Mouse (Mus musculus): Measurements from ENCODE around the gene Pole3. TPM values are rescaled to one million over a fixed set of nuclear protein-coding genes. Genes with fewer than 3 reads are reported as not detected.
A peak's percentile ranks its signal among the peaks of the same experiment; 100 is the strongest.

Pole3 gene
- total RNA-seq (2021) = 10 to 100 TPM; 28.2 to 31.1 TPM

GRCm38 (mm10) chr4:62524651-62525488 lies at the start of gene Pole3, which contains the start of gene 4933430I17Rik:
Gene Pole3 (minus strand): TSS chr4:62525068.
Gene 4933430I17Rik (plus strand): TSS chr4:62525369.
- peak; percentile 99 for DNase-seq

- no peak for DNase-seq
Observed at GRCm38 (mm10) chr4:62570029-62570428, 45.2 kb upstream of the Pole3 start.

- no peak for DNase-seq
Observed at GRCm38 (mm10) chr4:62569603-62570002, 44.7 kb upstream of the Pole3 start.

GRCm38 (mm10) chr4:62568359-62568758 lies 43.5 kb upstream of the Pole3 start:
- DNase-seq = no peak

- no peak for DNase-seq
Observed at GRCm38 (mm10) chr4:62567696-62568095, 42.8 kb upstream of the Pole3 start.

- DNase-seq = no peak
Observed at GRCm38 (mm10) chr4:62566530-62566929, 41.7 kb upstream of the Pole3 start.

- DNase-seq = no peak
Observed at GRCm38 (mm10) chr4:62562006-62562405, 37.1 kb upstream of the Pole3 start.

- DNase-seq = no peak
Observed at GRCm38 (mm10) chr4:62561630-62562001, 36.7 kb upstream of the Pole3 start.

- DNase-seq = peak; percentile 85
Observed at GRCm38 (mm10) chr4:62560963-62561629, 36.2 kb upstream of the Pole3 start.

- DNase-seq = no peak
Observed at GRCm38 (mm10) chr4:62559797-62560329, 35.0 kb upstream of the Pole3 start, which contains the start of gene Rgs3. Gene Rgs3 (plus strand): TSS chr4:62559847.

GRCm38 (mm10) chr4:62557436-62557835 lies 32.6 kb upstream of the Pole3 start:
- no peak for DNase-seq

GRCm38 (mm10) chr4:62551966-62552365 lies 27.1 kb upstream of the Pole3 start:
- DNase-seq = no peak

GRCm38 (mm10) chr4:62544801-62545200 lies 19.9 kb upstream of the Pole3 start:
- DNase-seq = no peak

GRCm38 (mm10) chr4:62543782-62544181 lies 18.9 kb upstream of the Pole3 start:
- DNase-seq = no peak

GRCm38 (mm10) chr4:62541802-62542201 lies 16.9 kb upstream of the Pole3 start:
- no peak for DNase-seq

- DNase-seq = no peak
Observed at GRCm38 (mm10) chr4:62533729-62534128, 8.9 kb upstream of the Pole3 start.

- no peak for DNase-seq
Observed at GRCm38 (mm10) chr4:62527655-62528054, 2.8 kb upstream of the Pole3 start.

- no peak for DNase-seq
Observed at GRCm38 (mm10) chr4:62526256-62526655, 1.4 kb upstream of the Pole3 start.

GRCm38 (mm10) chr4:62525489-62525811 lies 582 bp upstream of the Pole3 start:
- no peak for DNase-seq

GRCm38 (mm10) chr4:62520892-62521400 lies 3.9 kb downstream of the Pole3 start:
- DNase-seq = no peak

GRCm38 (mm10) chr4:62519849-62520233 lies 5.0 kb downstream of the Pole3 start, which contains the start of gene Alad:
Gene Alad (minus strand): TSS chr4:62519918.
- DNase-seq = peak; percentile 92

GRCm38 (mm10) chr4:62519122-62519848 lies 5.6 kb downstream of the Pole3 start:
- no peak for DNase-seq

Measured in heart, postnatal 4 days (tissue).